Mouse (Mus musculus) cerebellum, postnatal 14 days (tissue): ENCODE measurements around the gene Mab21l1.

Experiments
- DNase-seq, 2 experiments: peaks; one replicate each; pipeline ENCODE4 v3.0.0; 2021; ENCODE audit warnings: mixed read lengths in 2 of 2

The Mab21l1 gene

GRCm38 (mm10) chr3:55782056-55782687, at the start of gene Mab21l1:
Gene Mab21l1, plus strand, starts transcription at chr3:55782510.
- DNase-seq, result peak; percentile 96 to 97

- DNase-seq, result no peak
Observed at GRCm38 (mm10) chr3:55733665-55734064, 48.6 kb upstream of the Mab21l1 start.

- no peak for DNase-seq
Observed at GRCm38 (mm10) chr3:55741428-55741827, 40.9 kb upstream of the Mab21l1 start.

- no peak for DNase-seq
Observed at GRCm38 (mm10) chr3:55742218-55742617, 40.1 kb upstream of the Mab21l1 start.

- DNase-seq, result peak in 1 of 2 experiments; percentile 36
Observed at GRCm38 (mm10) chr3:55742654-55743053, 39.7 kb upstream of the Mab21l1 start.

- DNase-seq, result no peak
Observed at GRCm38 (mm10) chr3:55743885-55744284, 38.4 kb upstream of the Mab21l1 start.

- DNase-seq, result peak in 1 of 2 experiments; percentile 36
Observed at GRCm38 (mm10) chr3:55750445-55751065, 31.8 kb upstream of the Mab21l1 start.

- DNase-seq, result peak; percentile 31 to 42
Observed at GRCm38 (mm10) chr3:55751363-55751762, 30.9 kb upstream of the Mab21l1 start.

GRCm38 (mm10) chr3:55752558-55752957, 29.8 kb upstream of the Mab21l1 start:
- DNase-seq, result peak in 1 of 2 experiments; percentile 64

- no peak for DNase-seq
Observed at GRCm38 (mm10) chr3:55753872-55754271, 28.4 kb upstream of the Mab21l1 start.

- DNase-seq, result no peak
Observed at GRCm38 (mm10) chr3:55754981-55755608, 27.2 kb upstream of the Mab21l1 start.

GRCm38 (mm10) chr3:55755805-55756601, 26.3 kb upstream of the Mab21l1 start:
- no peak for DNase-seq

GRCm38 (mm10) chr3:55756602-55757190, 25.6 kb upstream of the Mab21l1 start:
- DNase-seq, result no peak

GRCm38 (mm10) chr3:55758297-55758696, 24.0 kb upstream of the Mab21l1 start:
- DNase-seq, result peak; percentile 71 to 75

GRCm38 (mm10) chr3:55763591-55763990, 18.7 kb upstream of the Mab21l1 start:
- no peak for DNase-seq

- DNase-seq, result no peak
Observed at GRCm38 (mm10) chr3:55768654-55769053, 13.7 kb upstream of the Mab21l1 start.

- no peak for DNase-seq
Observed at GRCm38 (mm10) chr3:55769308-55769707, 13.0 kb upstream of the Mab21l1 start.

- DNase-seq, result peak; percentile 77 to 78
Observed at GRCm38 (mm10) chr3:55774203-55774602, 8.1 kb upstream of the Mab21l1 start.

GRCm38 (mm10) chr3:55775245-55775644, 7.1 kb upstream of the Mab21l1 start:
- DNase-seq, result peak; percentile 55 to 66

- no peak for DNase-seq
Observed at GRCm38 (mm10) chr3:55775753-55776152, 6.6 kb upstream of the Mab21l1 start.

GRCm38 (mm10) chr3:55777501-55777900, 4.8 kb upstream of the Mab21l1 start:
- DNase-seq, result no peak
